Mouse (Mus musculus) liver, embryonic 13.5 days (tissue): ENCODE results near the gene Ppcs. TPM values are rescaled to one million over a fixed set of nuclear protein-coding genes. Genes with fewer than 3 reads are reported as not detected.
A peak's percentile ranks its signal among the peaks of the same experiment; 100 is the strongest.

Source experiments
- ATAC-seq: fragments of 200-750 bp; cut with Nextera tagmentation; 2 replicates; pipeline ENCODE4 v1.8.0; 2017; ENCODE audit warnings: low read depth, mild to moderate bottlenecking, moderate number of reproducible peaks, moderate library complexity
- DNase-seq: peaks from one replicate; pipeline ENCODE4 v3.0.0; 2022
- H3K27ac ChIP-seq: fragments of 300-500 bp; sonication (generic); 2 replicates; pipeline ENCODE4 v1.5.1; 2015; ENCODE audit warnings: moderate library complexity, mild to moderate bottlenecking, inconsistent platforms
- H3K27me3 ChIP-seq: fragments of 300-500 bp; sonication (generic); 2 replicates; pipeline ENCODE4 v1.6.1; 2015; ENCODE audit warnings: mild to moderate bottlenecking, inconsistent platforms
- H3K36me3 ChIP-seq: fragments of 300-500 bp; sonication (generic); 2 replicates; pipeline ENCODE4 v1.6.1; 2015; ENCODE audit warnings: mild to moderate bottlenecking, inconsistent platforms
- H3K4me1 ChIP-seq: fragments of 300-500 bp; sonication (generic); replicated peaks from 2 replicates; pipeline ENCODE4 v1.6.1; 2015; ENCODE audit warnings: inconsistent platforms
- H3K4me2 ChIP-seq: fragments of 300-500 bp; sonication (generic); 2 replicates; pipeline ENCODE4 v1.6.1; 2015; ENCODE audit warnings: inconsistent platforms, mild to moderate bottlenecking, moderate library complexity
- H3K4me3 ChIP-seq: fragments of 300-500 bp; sonication (generic); replicated peaks from 2 replicates; pipeline ENCODE4 v1.5.1; 2015; ENCODE audit warnings: mild to moderate bottlenecking, inconsistent platforms
- H3K9ac ChIP-seq: fragments of 300-500 bp; sonication (generic); 2 replicates; pipeline ENCODE4 v1.6.1; 2015; ENCODE audit warnings: mild to moderate bottlenecking, inconsistent platforms
- H3K9me3 ChIP-seq: fragments of 300-500 bp; sonication (generic); replicated peaks from 2 replicates; pipeline ENCODE4 v1.6.1; 2016; ENCODE audit warnings: inconsistent platforms
- WGBS: fragments of 180-500 bp; shearing (Covaris S2); methylation state at CpG from one replicate; pipeline ENCODE4 v1.1.7; 2015; ENCODE audit not compliant: insufficient replicate concordance; 5-methylcytosine and 5-hydroxymethylcytosine counted together
- polyA plus RNA-seq: library from polyadenylated mRNA; unstranded; fragments of >200 nt; fragmentation: Nextera tagmentation; extraction: Ambion mirVana; gene quantifications from 2 replicates; pipeline ENCODE4 v1.2.1, GENCODE M21; 2015

Gene Ppcs
- 14.9 and 16.0 TPM in 2 replicates for polyA plus RNA-seq

DNA sequence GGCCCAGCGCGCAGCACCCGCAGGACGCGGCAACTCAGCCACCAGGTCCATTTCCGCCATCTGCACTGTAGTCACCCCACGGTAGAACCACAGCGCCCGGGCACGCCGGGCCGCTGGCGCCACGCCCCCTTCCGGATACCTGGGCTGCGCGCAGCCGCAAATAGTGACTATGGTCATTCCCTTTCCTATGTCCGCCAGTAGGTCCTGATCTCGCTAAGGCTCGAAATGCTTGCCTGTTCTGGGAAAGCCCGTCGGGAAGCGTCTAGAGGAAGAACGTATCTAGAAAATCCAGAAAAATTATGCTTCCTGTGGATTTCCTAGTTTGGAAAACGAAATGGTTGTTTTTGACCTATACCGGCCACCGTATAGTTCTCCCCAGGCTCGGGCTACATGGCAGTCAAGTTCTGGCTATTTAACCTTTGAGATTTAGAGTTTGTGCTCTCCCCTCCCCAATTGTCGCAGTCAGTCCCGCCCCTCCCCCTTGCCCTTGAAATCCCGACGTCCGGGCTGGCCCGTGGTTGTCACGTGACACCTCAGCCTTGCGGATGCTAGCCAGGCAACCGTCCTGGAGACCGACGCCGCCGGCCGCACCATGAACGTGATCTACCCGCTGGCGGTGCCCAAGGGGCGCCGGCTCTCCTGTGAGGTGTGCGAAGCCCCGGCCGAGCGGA is at the start of gene Ppcs, which contains the start of gene Zmynd12:
TSS of gene Ppcs (minus strand) at position 127 of the 671 bp plus-strand sequence.
TSS of gene Zmynd12 (plus strand) at position 521 of the 671 bp plus-strand sequence.
- Histone ChIP-seq H3K4me2 (peak within 1 kb of the TSS; percentile 88), H3K36me3 (no peaks in the 10 kb centered on the region), H3K4me3 (peak within 1 kb of the TSS; percentile 73), H3K27me3 (no peaks in the 10 kb centered on the region; the same call in 1 of the 2 replicates), H3K4me1 (peaks cover 67% of the 10 kb centered on the region), H3K9me3 (no peaks in the 10 kb centered on the region), H3K9ac (peak within 1 kb of the TSS; percentile 82), H3K27ac (peak within 1 kb of the TSS; percentile 67)
- under 1% methylated on average over 52 of the region's 52 CpGs for WGBS
- DNase-seq (peak; percentile 82), ATAC-seq (peak; percentile 91)

DNA sequence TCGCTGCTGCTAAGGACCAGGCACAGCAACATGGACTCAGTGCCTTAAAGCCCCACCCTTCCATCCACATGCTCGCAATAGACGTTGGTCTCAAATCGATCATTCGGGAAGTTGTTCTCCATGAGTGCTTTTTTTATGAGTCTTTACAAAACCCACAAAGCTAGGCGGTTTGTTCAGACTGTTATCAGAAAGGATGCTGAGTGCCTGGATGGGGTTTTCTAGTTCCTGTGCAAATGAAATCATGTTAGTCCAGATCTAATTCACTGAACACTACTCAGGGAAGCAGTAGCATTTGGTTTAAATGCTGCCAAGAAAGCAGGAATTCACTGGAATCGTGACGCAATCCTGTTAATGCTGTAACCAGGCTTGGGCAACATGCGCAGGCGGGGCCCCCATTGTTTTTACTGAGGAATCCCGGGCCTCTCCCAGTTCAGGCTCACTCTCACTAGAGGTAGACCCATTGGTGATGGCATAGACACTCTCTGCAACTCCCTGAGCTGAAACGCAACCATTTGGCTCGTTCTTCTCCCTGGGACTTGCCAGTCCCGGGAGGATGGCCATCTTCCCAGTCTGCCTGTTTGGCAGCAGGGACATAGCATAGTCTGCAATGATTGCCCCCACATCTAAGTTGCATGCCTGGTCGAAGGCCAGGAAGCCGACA is 45.6 kb upstream of the Ppcs start:
- ATAC-seq (no peak), DNase-seq (no peak)
- WGBS = 60% methylated on average over 16 of the region's 16 CpGs

DNA sequence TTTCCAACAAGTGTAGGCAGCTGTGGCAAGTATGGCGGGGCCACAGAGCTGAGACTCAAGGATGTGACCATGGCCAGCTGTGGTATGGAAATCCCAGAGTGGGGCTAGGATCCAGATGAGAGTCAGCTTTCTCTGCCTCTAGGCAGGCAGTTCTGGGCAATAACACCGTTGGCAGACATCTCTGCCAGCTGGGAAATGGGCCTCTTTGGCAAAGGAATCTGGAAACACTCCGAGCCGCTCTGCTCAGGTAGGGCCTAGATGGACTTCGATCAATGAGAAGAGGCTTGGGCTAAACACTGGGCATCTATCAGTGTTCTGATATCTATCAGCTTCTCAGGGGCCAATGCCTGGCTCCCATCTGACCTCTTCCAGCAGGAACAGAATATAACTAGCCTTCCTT is 43.6 kb upstream of the Ppcs start:
- ATAC-seq = no peak
- WGBS = 68% methylated on average over 5 of the region's 5 CpGs

More for the DNA sequence above, 45.6 kb upstream of the Ppcs start:
- Histone ChIP-seq H3K27me3 (no peaks in the 10 kb centered on the region), H3K4me3 (no peak overlapping the region), H3K9me3 (no peaks in the 10 kb centered on the region), H3K27ac (no peak overlapping the region), H3K9ac (no peak overlapping the region), H3K4me2 (no peak overlapping the region), H3K4me1 (no peaks in the 10 kb centered on the region), H3K36me3 (no peaks in the 10 kb centered on the region)

DNA sequence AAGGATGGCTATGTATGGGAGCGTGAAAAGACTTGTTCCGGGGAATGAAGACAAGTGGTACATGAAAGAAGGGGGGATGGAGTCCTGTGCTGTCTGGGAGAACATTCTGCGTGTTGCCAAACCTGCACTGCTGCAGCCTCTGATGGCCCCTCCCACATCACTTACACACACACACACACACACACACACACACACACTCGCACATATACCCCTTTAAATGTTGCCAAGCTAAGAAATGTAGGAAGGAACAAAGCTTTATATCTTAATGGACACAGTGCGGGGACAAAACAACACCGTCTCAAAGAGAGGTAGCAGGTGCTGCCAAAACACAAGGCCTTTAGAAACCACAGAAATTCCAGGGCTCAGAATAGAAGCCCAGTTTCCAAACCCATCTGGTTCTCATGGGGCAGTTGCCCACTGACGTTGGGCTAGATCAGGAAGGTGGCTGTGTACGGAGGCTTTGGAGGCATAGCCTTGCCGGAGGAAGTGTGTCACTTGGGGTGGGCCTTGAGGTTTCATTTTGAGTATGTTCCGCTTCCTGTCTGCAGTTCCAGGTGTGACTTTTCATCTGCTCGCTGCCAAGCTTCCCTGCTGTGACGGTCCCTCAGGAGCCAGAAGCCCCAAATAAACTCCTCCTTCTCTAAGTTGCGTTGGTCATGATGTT is 41.7 kb upstream of the Ppcs start:
- no peak for ATAC-seq
- Histone ChIP-seq H3K4me1 (no peaks in the 10 kb centered on the region), H3K4me3 (no peak overlapping the region), H3K27me3 (no peaks in the 10 kb centered on the region), H3K9me3 (no peaks in the 10 kb centered on the region), H3K27ac (no peak overlapping the region), H3K36me3 (no peaks in the 10 kb centered on the region), H3K9ac (no peak overlapping the region), H3K4me2 (no peak overlapping the region)
- DNase-seq = no peak
- WGBS = 53% methylated on average over 13 of the region's 13 CpGs

More for the DNA sequence above, 43.6 kb upstream of the Ppcs start:
- Histone ChIP-seq H3K36me3 (no peaks in the 10 kb centered on the region), H3K27me3 (no peaks in the 10 kb centered on the region), H3K27ac (no peak overlapping the region), H3K4me2 (no peak overlapping the region), H3K4me1 (no peaks in the 10 kb centered on the region), H3K9ac (no peak overlapping the region), H3K4me3 (no peak overlapping the region), H3K9me3 (no peaks in the 10 kb centered on the region)
- no peak for DNase-seq

DNA sequence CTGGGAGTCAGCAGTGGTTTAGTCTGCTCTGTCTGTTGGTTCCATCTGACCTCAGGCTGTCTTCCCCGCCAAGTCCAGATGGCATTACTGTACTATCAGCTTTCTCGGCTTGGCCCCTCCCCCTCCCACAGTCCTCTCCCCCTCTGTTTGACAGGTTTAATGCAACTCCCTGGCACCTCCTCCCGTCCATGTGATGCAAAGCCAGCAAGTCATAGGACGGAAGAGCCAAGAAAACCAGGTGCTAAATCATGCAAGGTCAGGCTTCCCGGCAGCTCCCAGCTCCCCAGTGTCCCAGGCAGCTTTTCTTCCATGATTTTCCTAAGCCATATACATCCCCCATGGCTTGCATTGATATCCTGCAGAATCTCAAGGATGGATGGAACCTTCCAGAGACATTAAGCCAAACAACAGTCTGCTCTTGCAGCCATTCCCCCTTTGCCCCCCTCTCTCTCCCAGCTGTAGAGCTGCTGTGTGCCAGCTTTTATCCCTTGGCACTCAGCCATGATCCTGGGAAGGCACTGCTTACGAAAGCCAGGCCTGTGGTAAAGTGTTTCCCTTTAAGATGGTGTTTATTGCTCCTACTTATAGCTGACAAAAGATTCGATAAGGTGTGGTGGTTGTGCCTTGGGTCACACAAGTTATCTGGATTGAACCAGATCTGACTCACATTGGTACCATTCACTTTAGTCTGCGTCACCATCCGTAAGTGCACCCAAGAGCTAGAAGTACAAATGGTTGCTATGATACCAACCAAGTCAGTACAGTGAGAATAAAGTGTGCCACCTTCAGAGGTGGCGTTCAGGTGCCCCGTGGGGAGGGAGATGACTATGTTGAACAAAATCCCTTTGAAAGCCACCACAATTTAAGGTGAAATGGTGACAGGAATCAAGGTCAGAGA is 40.9 kb upstream of the Ppcs start:
- no peak overlapping the region for H3K4me3 ChIP-seq
- no peak overlapping the region for H3K9ac ChIP-seq
- no peak overlapping the region for H3K27ac ChIP-seq
- H3K27me3 ChIP-seq = no peaks in the 10 kb centered on the region
- ATAC-seq (no peak), DNase-seq (no peak)
- no peaks in the 10 kb centered on the region for H3K4me1 ChIP-seq
- no peaks in the 10 kb centered on the region for H3K36me3 ChIP-seq
- H3K9me3 ChIP-seq = no peaks in the 10 kb centered on the region
- WGBS = 44% methylated on average over 11 of the region's 11 CpGs
- H3K4me2 ChIP-seq = no peak overlapping the region

DNA sequence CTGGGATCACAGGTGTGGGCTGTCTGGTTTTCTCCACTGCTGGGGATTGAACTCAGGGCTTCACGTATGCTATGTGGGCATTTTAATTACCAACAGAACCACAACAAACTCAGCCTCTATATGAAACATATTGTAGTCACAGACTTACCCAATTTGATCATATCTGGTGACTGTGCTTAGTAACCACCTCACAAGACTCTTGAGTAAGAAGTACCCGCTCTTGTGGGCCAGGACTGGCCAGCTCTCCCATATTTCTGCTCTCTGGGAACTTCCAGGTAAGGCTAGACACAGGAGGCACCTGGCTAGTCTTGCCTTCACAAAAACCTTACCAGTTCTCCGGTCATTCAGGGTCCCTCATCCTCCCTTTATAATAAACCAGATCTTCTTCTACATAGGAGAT is 40.2 kb upstream of the Ppcs start:
- Histone ChIP-seq H3K36me3 (no peaks in the 10 kb centered on the region), H3K4me2 (no peak overlapping the region), H3K4me1 (no peaks in the 10 kb centered on the region), H3K9ac (no peak overlapping the region), H3K27me3 (no peaks in the 10 kb centered on the region), H3K27ac (no peak overlapping the region), H3K9me3 (no peaks in the 10 kb centered on the region), H3K4me3 (no peak overlapping the region)
- ATAC-seq (no peak), DNase-seq (no peak)
- WGBS = 61% methylated on average over 3 of the region's 3 CpGs

DNA sequence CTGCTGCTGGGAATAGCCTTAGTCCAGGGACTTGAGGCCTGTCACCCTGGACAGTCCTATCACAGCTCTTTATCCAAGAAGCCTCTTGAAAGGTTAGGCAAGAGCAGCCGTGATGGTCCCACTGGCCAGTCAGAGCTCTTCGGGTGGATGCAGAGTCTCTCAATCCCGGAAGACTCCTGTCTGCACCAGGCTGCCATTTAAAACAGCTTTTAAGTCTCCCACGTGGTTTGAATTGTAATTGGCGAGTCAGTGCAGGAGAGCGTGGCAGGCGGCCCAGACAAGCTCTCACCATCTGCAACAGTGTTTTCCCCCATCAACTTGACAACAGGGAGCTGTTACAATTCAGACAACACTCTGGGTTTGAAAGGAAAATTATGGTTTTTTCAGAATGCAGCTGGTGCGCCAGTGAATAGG is 38.5 kb upstream of the Ppcs start:
- no peak for ATAC-seq
- Histone ChIP-seq H3K27ac (no peak overlapping the region), H3K27me3 (no peaks in the 10 kb centered on the region), H3K9me3 (no peaks in the 10 kb centered on the region), H3K4me2 (no peak overlapping the region), H3K4me3 (no peak overlapping the region), H3K36me3 (no peaks in the 10 kb centered on the region), H3K4me1 (no peaks in the 10 kb centered on the region), H3K9ac (no peak overlapping the region)
- 60% methylated on average over 8 of the region's 8 CpGs for WGBS
- DNase-seq = no peak

DNA sequence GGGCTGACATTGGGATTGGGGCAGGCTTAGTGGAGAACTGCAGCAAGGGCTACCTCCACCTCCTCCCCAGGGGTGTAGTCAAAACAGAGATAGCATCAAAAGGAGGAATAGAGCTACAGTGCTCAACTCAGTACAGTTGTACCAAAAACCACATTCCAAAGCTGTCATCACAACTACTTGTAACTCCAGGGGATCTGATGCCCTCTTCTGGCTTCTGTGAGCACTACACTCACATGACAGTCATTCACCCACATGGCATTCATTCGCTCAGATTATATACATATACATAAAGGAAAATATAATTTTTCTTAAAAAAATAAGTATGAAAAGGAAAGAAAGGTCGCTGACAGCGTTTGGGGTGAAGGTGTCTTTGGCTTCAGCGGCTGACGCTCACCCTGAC is 38.1 kb upstream of the Ppcs start:
- WGBS = 57% methylated on average over 5 of the region's 5 CpGs
- DNase-seq = peak; percentile 7

DNA sequence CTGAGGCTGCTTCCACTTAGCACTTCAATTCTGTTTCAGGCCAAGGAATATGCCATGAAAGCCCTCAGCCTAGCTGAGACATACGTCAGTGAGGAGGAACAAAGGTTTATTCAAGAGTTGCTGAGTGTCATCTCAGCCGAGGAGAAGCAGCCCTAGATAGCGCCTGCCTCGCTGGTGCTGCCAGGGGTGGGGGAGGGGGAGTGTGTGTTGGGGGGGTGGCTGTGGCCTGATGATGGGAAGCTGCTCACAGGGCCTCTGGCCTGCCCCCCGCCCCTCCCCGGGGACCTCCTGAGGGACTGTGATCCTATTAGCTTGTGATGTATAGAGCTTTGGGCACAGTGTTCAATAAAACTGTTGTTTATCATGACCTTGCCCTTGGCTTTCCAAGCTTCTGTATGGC is 31.3 kb upstream of the Ppcs start:
- H3K4me2 ChIP-seq = no peak overlapping the region
- H3K27me3 ChIP-seq = no peaks in the 10 kb centered on the region
- H3K4me3 ChIP-seq = no peak overlapping the region
- H3K9me3 ChIP-seq = no peaks in the 10 kb centered on the region
- H3K9ac ChIP-seq = no peak overlapping the region
- 0 out of 2 replicates have a peak, but pooled peaks cover 2% of the 10 kb centered on the region for H3K4me1 ChIP-seq
- no peak for DNase-seq
- 27% methylated on average over 6 of the region's 6 CpGs for WGBS
- no peak overlapping the region for H3K27ac ChIP-seq
- H3K36me3 ChIP-seq = no peaks in the 10 kb centered on the region
- no peak for ATAC-seq

More for the DNA sequence above, 38.1 kb upstream of the Ppcs start:
- Histone ChIP-seq H3K4me3 (no peak overlapping the region), H3K36me3 (no peaks in the 10 kb centered on the region), H3K4me2 (no peak overlapping the region), H3K9ac (no peak overlapping the region), H3K27me3 (no peaks in the 10 kb centered on the region), H3K9me3 (no peaks in the 10 kb centered on the region), H3K27ac (no peak overlapping the region), H3K4me1 (no peaks in the 10 kb centered on the region)
- no peak for ATAC-seq

DNA sequence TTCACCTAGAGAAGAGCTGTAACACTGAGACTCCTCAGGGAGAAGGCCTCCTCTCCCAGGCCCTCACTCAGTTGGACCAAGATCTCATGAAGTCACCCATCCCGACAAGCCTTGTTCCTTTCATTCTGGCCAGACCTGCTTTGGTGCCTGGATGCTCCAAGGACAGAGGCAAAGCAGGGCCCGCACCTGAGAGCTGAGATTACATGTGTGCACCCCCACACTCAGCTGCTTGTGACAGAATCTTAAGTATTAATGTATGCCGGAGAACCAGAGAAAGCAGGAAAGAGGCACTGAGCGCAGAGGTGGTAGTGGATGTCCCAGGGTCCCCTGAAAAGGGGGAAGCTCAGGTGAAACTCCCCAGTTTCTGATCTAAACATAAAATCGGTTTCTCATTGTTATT is 30.9 kb upstream of the Ppcs start:
- Histone ChIP-seq H3K4me1 (0 out of 2 replicates have a peak, but pooled peaks cover 2% of the 10 kb centered on the region), H3K4me3 (no peak overlapping the region), H3K36me3 (no peaks in the 10 kb centered on the region), H3K27ac (no peak overlapping the region), H3K9ac (no peak overlapping the region), H3K9me3 (no peaks in the 10 kb centered on the region), H3K4me2 (no peak overlapping the region), H3K27me3 (no peaks in the 10 kb centered on the region)
- 58% methylated on average over 5 of the region's 5 CpGs for WGBS
- no peak for ATAC-seq
- DNase-seq = no peak

DNA sequence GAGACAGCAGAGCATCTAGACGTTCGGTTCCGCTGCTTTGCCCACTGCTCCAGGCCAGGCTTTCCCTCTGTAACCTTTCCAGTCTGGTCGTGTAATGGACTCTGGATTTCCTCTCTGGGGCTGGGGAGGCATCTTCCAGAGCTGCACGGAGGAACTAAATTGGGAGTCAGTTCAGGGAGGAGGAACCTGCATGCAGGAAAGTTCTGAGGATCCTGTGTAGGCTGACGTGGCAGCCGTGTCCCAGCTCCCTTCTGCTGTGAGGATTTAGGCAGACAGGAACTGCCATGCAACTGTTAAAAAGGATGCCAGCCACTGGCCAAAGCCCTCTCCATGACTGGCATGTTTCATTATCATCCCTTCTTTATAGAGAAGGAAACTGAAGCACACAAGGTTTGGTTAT is 28.2 kb upstream of the Ppcs start:
- 51% methylated on average over 7 of the region's 7 CpGs for WGBS
- ATAC-seq = no peak
- no peak for DNase-seq
- no peak overlapping the region for H3K27ac ChIP-seq
- H3K9me3 ChIP-seq = no peaks in the 10 kb centered on the region
- H3K27me3 ChIP-seq = no peaks in the 10 kb centered on the region
- H3K4me3 ChIP-seq = no peak overlapping the region
- no peak overlapping the region for H3K4me2 ChIP-seq
- H3K4me1 ChIP-seq = peaks cover 9% of the 10 kb centered on the region; the same call in 1 of the 2 replicates
- H3K36me3 ChIP-seq = no peaks in the 10 kb centered on the region
- no peak overlapping the region for H3K9ac ChIP-seq
